In the genomic region with DNA sequence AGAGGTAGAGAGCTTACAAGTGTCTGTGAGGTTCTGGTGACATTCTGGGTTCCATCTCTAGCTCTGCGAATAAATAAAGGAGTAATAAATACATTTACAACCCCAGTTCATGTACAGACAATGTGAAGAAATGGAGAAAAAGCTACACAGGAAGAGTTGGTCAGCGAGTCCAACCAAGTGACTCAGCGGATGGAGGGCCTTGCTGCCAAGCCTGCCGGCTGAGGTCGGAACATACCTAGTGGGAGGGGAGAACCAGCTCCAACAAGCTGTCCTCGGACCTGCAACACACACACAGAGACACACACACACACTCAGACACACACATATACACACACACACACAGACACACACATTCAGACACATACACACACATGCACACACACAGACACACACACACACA, we compare ENCODE assay signal across 28 mouse cellular contexts. TPM values are rescaled to one million over a fixed set of nuclear protein-coding genes. Genes with fewer than 3 reads are reported as not detected.
DNase-seq lines count a peak whose midpoint lies in the region; ATAC-seq lines count a peak whose summit lies in the region.
"Had no signal": no experiment of that assay in that cellular context is flagged by ENCODE, and none has a peak within 500 bp of the region (broad histone marks: within the 10 kb centered on the region; RNA-seq: fewer than 3 reads in every experiment).

No protein-coding gene starts in this region.

- no peaks in the 10 kb centered on the region for H3K36me3 ChIP-seq in liver, embryonic 11.5 days (ENCODE audit: control insufficient read depth, insufficient read depth, low read length)
- H3K36me3 ChIP-seq: embryonic facial prominence, embryonic 10.5 days; embryonic facial prominence, embryonic 13.5 days; forebrain, embryonic 10.5 days; G1E; hindbrain, embryonic 13.5 days; intestine, embryonic 15.5 days had no signal

- H3K4me2 ChIP-seq in liver, embryonic 11.5 days: no peak overlapping the region
- H3K4me2 ChIP-seq: embryonic facial prominence, embryonic 13.5 days; forebrain, embryonic 13.5 days; heart, embryonic 11.5 days; hindbrain, embryonic 13.5 days; intestine, embryonic 15.5 days had no signal

- 80% methylated on average over 6 of the region's 6 CpGs for WGBS in liver, embryonic 11.5 days

- peaks cover 4% of the 10 kb centered on the region; the same call in 1 of the 2 replicates for H3K27me3 ChIP-seq in liver, embryonic 11.5 days (replicated peaks; ENCODE audit: control insufficient read depth, insufficient read depth, low read length)
- H3K27me3 ChIP-seq: forebrain, embryonic 13.5 days; intestine, embryonic 15.5 days had no signal

- no peak for ATAC-seq in liver, embryonic 11.5 days (replicated peaks; ENCODE audit: low FRiP score)
- ATAC-seq: forebrain, embryonic 13.5 days; forebrain, embryonic 16.5 days; hindbrain, embryonic 16.5 days; intestine, embryonic 15.5 days had no signal

- H3K27ac ChIP-seq in liver, embryonic 11.5 days (ENCODE audit: low read depth, low read length): no peak overlapping the region
- H3K27ac ChIP-seq: embryonic facial prominence, embryonic 10.5 days; embryonic facial prominence, embryonic 13.5 days; forebrain, embryonic 10.5 days; forebrain, embryonic 13.5 days; heart, adult 2 months; hindbrain, embryonic 13.5 days; intestine, embryonic 15.5 days had no signal

- peak; percentile 40 to 42 for DNase-seq in cerebellum, postnatal 10 days
- no peak for DNase-seq in cerebellum, adult 11 months
- DNase-seq in 3134 (ENCODE audit: extremely low read depth, insufficient read length, low spot score) (peak; percentile 64), 416B (ENCODE audit: low read depth) (peak; percentile 55)
- no peak for DNase-seq in c-Kit-positive CD71-positive TER-119-positive erythroid progenitor cells, embryonic 14.5 days (ENCODE audit: low spot score)
- no peak for DNase-seq in liver, embryonic 11.5 days (ENCODE audit: low spot score)
- DNase-seq: adrenal gland, adult 8-10 months; B cell, adult 2 months; cerebellum, adult 11-12 months; cerebellum, adult 8-10 months; cerebellum, postnatal 36 days; embryo, embryonic 11 days; gastrocnemius, postnatal 10 days; gastrocnemius, postnatal 36 days; heart, adult 2 months; kidney, adult 11 months; kidney, adult 8-10 months had no signal

- H3K9me3 ChIP-seq in liver, embryonic 11.5 days (ENCODE audit: control insufficient read depth, low read length): no peaks in the 10 kb centered on the region
- H3K9me3 ChIP-seq: embryonic facial prominence, embryonic 10.5 days; embryonic facial prominence, embryonic 13.5 days; forebrain, embryonic 10.5 days; forebrain, embryonic 13.5 days; hindbrain, embryonic 13.5 days; intestine, embryonic 15.5 days had no signal

- no peak overlapping the region for H3K4me3 ChIP-seq in liver, embryonic 11.5 days (ENCODE audit: low read depth, low read length)
- H3K4me3 ChIP-seq: embryonic facial prominence, embryonic 10.5 days; embryonic facial prominence, embryonic 13.5 days; erythroblast, embryonic 14.5 days; forebrain, embryonic 10.5 days; forebrain, embryonic 13.5 days; heart, adult 2 months; hindbrain, embryonic 13.5 days; intestine, embryonic 15.5 days had no signal

- peaks cover 5% of the 10 kb centered on the region; the same call in 1 of the 2 replicates for H3K4me1 ChIP-seq in liver, embryonic 11.5 days (replicated peaks; ENCODE audit: control insufficient read depth, insufficient read depth, low read length)
- H3K4me1 ChIP-seq: forebrain, embryonic 13.5 days had no signal

- no peak overlapping the region for H3K9ac ChIP-seq in liver, embryonic 11.5 days (ENCODE audit: low read depth, low read length)
- H3K9ac ChIP-seq: embryonic facial prominence, embryonic 13.5 days; forebrain, embryonic 13.5 days; hindbrain, embryonic 13.5 days; intestine, embryonic 15.5 days had no signal

RNA-seq across cellular contexts. Expression of a gene that starts 55.1 kb away (rescaled TPM):
- polyA plus RNA-seq in liver, embryonic 11.5 days (2014; fragmentation: Nextera tagmentation; extraction: Ambion mirVana): 37.6 and 37.8 TPM in 2 replicates
- polyA plus RNA-seq: erythroblast, embryonic 14.5 days; G1E had no signal

Comparison
In these comparisons a context has a peak if more than half of its experiments do, and no peak if none do; other contexts are left out.
1. DNase-seq: peak in cerebellum, postnatal 10 days (2 of 2), 3134 (single experiment) and 416B (single experiment); none in cerebellum, adult 11 months (single experiment), c-Kit-positive CD71-positive TER-119-positive erythroid progenitor cells, embryonic 14.5 days (single experiment) and liver, embryonic 11.5 days (single experiment).